Mouse (Mus musculus) gastrocnemius, postnatal 36 days (tissue): Measurements from ENCODE around the gene Atox1. TPM values are rescaled to one million over a fixed set of nuclear protein-coding genes. Genes with fewer than 3 reads are reported as not detected.

Experiments
- microRNA-seq, 2 experiments: library from miRNA; unstranded; fragments of <30 nt; microRNA quantifications; one replicate each; pipeline ENCODE4 v1.2.0; 2021
- total RNA-seq, 2 experiments: library from RNA; stranded (reverse); gene quantifications; 2 replicates each; pipeline ENCODE4 v1.2.3; 2021

The Atox1 gene
- total RNA-seq, 2 experiments from 2014 or later = 50.4 to 56.4 TPM

Small RNA genes lying within 50 kb of the gene (microRNA-seq; reads per million reads assigned to microRNA genes)
- 0 reads per million in 2 experiments for gene Mir7652

Other genes starting within 250 kb of the Atox1 start
- gene Fat2, start 124.7 kb downstream of the Atox1 start, total RNA-seq = under 1 TPM in 1 of 2 experiments, not detected in 1; 0.05 TPM
- 100 to 1,000 TPM; 572 to 675 TPM for gene Sparc, start 38.1 kb downstream of the Atox1 start, total RNA-seq
- gene G3bp1, start 8.4 kb upstream of the Atox1 start, total RNA-seq = 10 to 100 TPM; 46.1 to 48.5 TPM
- gene Glra1, start 147.0 kb upstream of the Atox1 start, total RNA-seq = not detected